In the genomic region with DNA sequence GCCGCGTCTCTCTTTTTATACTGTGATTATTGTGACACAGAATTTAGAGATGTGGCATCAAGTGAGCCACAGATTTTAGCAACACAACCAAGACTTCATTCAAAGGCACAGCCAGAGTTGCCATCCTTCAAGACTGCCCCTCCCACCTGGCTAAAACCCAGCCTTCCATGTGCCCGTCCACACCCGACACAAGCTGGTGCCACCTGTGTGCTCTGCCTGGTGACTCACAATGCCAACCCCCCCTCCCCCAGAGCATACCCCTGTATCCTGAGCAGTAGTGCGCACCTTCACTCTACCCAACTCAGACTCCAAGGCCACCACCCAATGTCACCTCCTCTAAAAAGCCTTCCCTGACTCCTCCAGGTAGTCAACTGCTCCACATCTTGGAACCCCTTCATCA, we compare ENCODE assay signal across 18 mouse cellular contexts. TPM values are rescaled to one million over a fixed set of nuclear protein-coding genes. Genes with fewer than 3 reads are reported as not detected.
"Had no signal": no experiment of that assay in that cellular context is flagged by ENCODE, and none has a peak within 500 bp of the region (broad histone marks: within the 10 kb centered on the region; RNA-seq: fewer than 3 reads in every experiment).

No protein-coding gene starts in this region.

- H3K27ac ChIP-seq: midbrain, embryonic 10.5 days; midbrain, embryonic 12.5 days; neural tube, embryonic 12.5 days; stomach, embryonic 15.5 days; stomach, postnatal 0 days had no signal

- H3K4me2 ChIP-seq: lung, embryonic 14.5 days; midbrain, embryonic 12.5 days; neural tube, embryonic 12.5 days; stomach, embryonic 15.5 days had no signal

- H3K4me1 ChIP-seq: midbrain, embryonic 10.5 days; midbrain, embryonic 12.5 days; neural tube, embryonic 12.5 days; stomach, embryonic 15.5 days had no signal

- H3K36me3 ChIP-seq: midbrain, embryonic 10.5 days; midbrain, embryonic 12.5 days; neural tube, embryonic 12.5 days; stomach, embryonic 15.5 days had no signal

- H3K27me3 ChIP-seq: midbrain, embryonic 12.5 days; neural tube, embryonic 12.5 days; stomach, embryonic 15.5 days had no signal

- H3K9ac ChIP-seq: lung, embryonic 14.5 days; midbrain, embryonic 12.5 days; neural tube, embryonic 12.5 days; stomach, embryonic 15.5 days had no signal

- H3K9me3 ChIP-seq: midbrain, embryonic 10.5 days; midbrain, embryonic 12.5 days; neural tube, embryonic 12.5 days; stomach, embryonic 15.5 days had no signal

- ATAC-seq: midbrain, embryonic 16.5 days had no signal

- DNase-seq: lung, adult 18-20 months; lung, embryonic 14.5 days; lung, postnatal 10 days; lung, postnatal 4 days; midbrain, embryonic 14.5 days; right cerebral cortex, postnatal 14 days; thymus, adult 2 months; thymus, postnatal 25 days; thymus, postnatal 4 days had no signal

- H3K4me3 ChIP-seq: midbrain, embryonic 10.5 days; midbrain, embryonic 12.5 days; neural tube, embryonic 12.5 days; stomach, embryonic 15.5 days had no signal

RNA-seq across cellular contexts. Expression of a gene that starts 2.2 kb away (rescaled TPM):
- total RNA-seq: megakaryocyte, adult 5-6 weeks; megakaryocyte-erythroid progenitor cell, adult 5-6 weeks; neutrophil, adult 5-6 weeks had no signal
- polyA plus RNA-seq: midbrain, embryonic 10.5 days; midbrain, embryonic 12.5 days; midbrain, embryonic 14.5 days had no signal

RNA-seq across cellular contexts. Expression of a gene that starts 28.3 kb away (rescaled TPM):
- total RNA-seq: megakaryocyte-erythroid progenitor cell, adult 5-6 weeks; neutrophil, adult 5-6 weeks had no signal
